Mouse (Mus musculus): ENCODE measurements at regions not wholly inside any gene's neighbourhood (a gene's known extent, or its start where the extent isn't known, plus 50 kb on each side); places are given as distances from the start of the nearest gene placed in this dataset.

- TF ChIP-seq MAX (IDR thresholded peaks at IDR 0.05; ENCODE audit: low read length): no peak
- TF ChIP-seq MAFK (IDR thresholded peaks at IDR 0.05; ENCODE audit: borderline replicate concordance, low read depth, low read length): no peak
- TF ChIP-seq POLR2AphosphoS2 (IDR thresholded peaks at IDR 0.05; ENCODE audit: low read length): no peak
- no peak for TF ChIP-seq CHD2 (IDR thresholded peaks at IDR 0.05; ENCODE audit: low read length)
- no peak for TF ChIP-seq USF2 (IDR thresholded peaks at IDR 0.05; ENCODE audit: borderline replicate concordance in 1 of 2, insufficient read depth in 1 of 2, low read depth in 1 of 2, low read length in 2 of 2)
- TF ChIP-seq GABPA (IDR thresholded peaks at IDR 0.05; ENCODE audit: low read depth, low read length): no peak
- no peak for TF ChIP-seq ZKSCAN1 (IDR thresholded peaks at IDR 0.05; ENCODE audit: low read depth, low read length)
- no peaks in the 10 kb centered on the region for H3K36me3 ChIP-seq (ENCODE audit: control insufficient read depth in 1 of 2, insufficient read depth in 2 of 2, low read length in 2 of 2)
- H3K27me3 ChIP-seq (ENCODE audit: control insufficient read depth in 1 of 2, insufficient read depth in 2 of 2, low read length in 2 of 2): no peaks in the 10 kb centered on the region
- H3K79me2 ChIP-seq (ENCODE audit: control insufficient read depth, insufficient read depth, low read length, poor library complexity): no peaks in the 10 kb centered on the region
- no peaks in the 10 kb centered on the region for H3K4me1 ChIP-seq (ENCODE audit: control insufficient read depth in 1 of 2, insufficient read depth in 2 of 2, low read length in 2 of 2)
- DNase-seq (ENCODE audit: low read depth, low spot score): no peak
- no peak overlapping the region for H3K27ac ChIP-seq (ENCODE audit: control insufficient read depth, low read depth, low read length)
- no peak overlapping the region for H3K4me3 ChIP-seq (ENCODE audit: control insufficient read depth in 1 of 2, insufficient read depth in 1 of 2, low read depth in 2 of 2, low read length in 2 of 2)
- H3K9me3 ChIP-seq (replicated peaks; ENCODE audit: insufficient read depth, low read length): no peaks in the 10 kb centered on the region
- no peak overlapping the region for H3K9ac ChIP-seq (ENCODE audit: control insufficient read depth, low read depth, low read length, poor library complexity, severe bottlenecking)
Observed at GRCm38 (mm10) chr12:92318241-92318640, 469.3 kb upstream of the Sel1l start.

- DNase-seq (ENCODE audit: low read depth, low spot score): no peak
- no peaks in the 10 kb centered on the region for H3K79me2 ChIP-seq (ENCODE audit: control insufficient read depth, insufficient read depth, low read length, poor library complexity)
- no peak overlapping the region for H3K27ac ChIP-seq (ENCODE audit: control insufficient read depth, low read depth, low read length)
- no peaks in the 10 kb centered on the region for H3K4me1 ChIP-seq (ENCODE audit: control insufficient read depth in 1 of 2, insufficient read depth in 2 of 2, low read length in 2 of 2)
- H3K9me3 ChIP-seq (replicated peaks; ENCODE audit: insufficient read depth, low read length): no peaks in the 10 kb centered on the region
- H3K4me3 ChIP-seq (ENCODE audit: control insufficient read depth in 1 of 2, insufficient read depth in 1 of 2, low read depth in 2 of 2, low read length in 2 of 2): no peak overlapping the region
- H3K27me3 ChIP-seq (ENCODE audit: control insufficient read depth in 1 of 2, insufficient read depth in 2 of 2, low read length in 2 of 2): no peaks in the 10 kb centered on the region
- TF ChIP-seq KAT2A (conservative IDR thresholded peaks at IDR 0.05; ENCODE audit: low read depth, low read length) (no peak), GABPA (IDR thresholded peaks at IDR 0.05; ENCODE audit: low read depth, low read length) (no peak), GATA1 (IDR thresholded peaks at IDR 0.05; ENCODE audit: low read depth, low read length) (no peak), BHLHE40 (IDR thresholded peaks at IDR 0.05; ENCODE audit: borderline replicate concordance, low read depth, low read length) (no peak), ZNF384 (IDR thresholded peaks at IDR 0.05; ENCODE audit: low read depth, low read length) (no peak), RCOR1 (IDR thresholded peaks at IDR 0.05; ENCODE audit: low read depth, low read length) (no peak), POLR2A (IDR thresholded peaks at IDR 0.05; ENCODE audit: control insufficient read depth in 1 of 2, insufficient read depth in 1 of 2, low read depth in 1 of 2, low read length in 2 of 2, poor library complexity in 1 of 2) (no peak), USF2 (IDR thresholded peaks at IDR 0.05; ENCODE audit: borderline replicate concordance in 1 of 2, insufficient read depth in 1 of 2, low read depth in 1 of 2, low read length in 2 of 2) (no peak), MAZ (IDR thresholded peaks at IDR 0.05; ENCODE audit: low read depth, low read length) (no peak), ELF1 (IDR thresholded peaks at IDR 0.05; ENCODE audit: low read depth, low read length) (no peak), POLR2AphosphoS2 (IDR thresholded peaks at IDR 0.05; ENCODE audit: low read length) (no peak), USF1 (IDR thresholded peaks at IDR 0.05; ENCODE audit: low read depth, low read length) (no peak), EP300 (IDR thresholded peaks at IDR 0.05; ENCODE audit: low read depth in 1 of 2, low read length in 2 of 2) (no peak), SMC3 (IDR thresholded peaks at IDR 0.05; ENCODE audit: low read depth, low read length) (no peak)
- H3K9ac ChIP-seq (ENCODE audit: control insufficient read depth, low read depth, low read length, poor library complexity, severe bottlenecking): no peak overlapping the region
- no peaks in the 10 kb centered on the region for H3K36me3 ChIP-seq (ENCODE audit: control insufficient read depth in 1 of 2, insufficient read depth in 2 of 2, low read length in 2 of 2)
Observed at GRCm38 (mm10) chr12:92317609-92318008, 468.7 kb upstream of the Sel1l start.
